Mouse (Mus musculus): ENCODE measurements around the gene Sf3a2.

DNA sequence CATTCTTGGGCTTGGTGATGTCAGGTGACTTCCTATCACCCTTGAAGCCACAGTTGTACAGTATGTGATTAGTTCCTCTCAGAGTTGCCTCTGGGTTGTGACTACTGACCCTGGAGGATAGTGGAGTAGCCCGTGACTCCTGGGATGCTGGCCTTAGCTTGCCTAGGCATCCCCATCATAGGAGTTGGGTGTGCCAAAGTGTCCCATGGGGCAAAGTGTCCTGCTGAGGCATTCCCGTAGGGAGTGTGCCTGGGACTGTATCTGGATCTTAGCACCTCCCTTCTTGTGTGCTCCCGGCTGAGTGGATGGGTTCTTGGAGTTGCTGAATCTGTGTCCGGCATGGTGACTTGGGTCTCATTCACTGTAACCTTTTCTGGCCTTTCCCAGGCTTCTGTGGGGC, 23.0 kb upstream of the Sf3a2 start:
- TF ChIP-seq POLR2A (IDR thresholded peaks at IDR 0.05; ENCODE audit: extremely low read depth, insufficient read depth, low read length) = no peak
- no peak for TF ChIP-seq CTCF (IDR thresholded peaks at IDR 0.05; ENCODE audit: low read depth, low read length)
